Mouse (Mus musculus) heart, adult 2 months (tissue): ENCODE results near the gene Spert. TPM values are rescaled to one million over a fixed set of nuclear protein-coding genes. Genes with fewer than 3 reads are reported as not detected.

Experiments
- DNase-seq, 2 experiments: peaks; one replicate each; pipeline ENCODE4 v3.0.0; 2021
- H3K27ac ChIP-seq: fragments of 200-600 bp; 2 replicates; pipeline ENCODE4 v1.8.1; 2022
- H3K27me3 ChIP-seq: fragments of 200-500 bp; 2 replicates; pipeline ENCODE4 v1.6.1; 2012; ENCODE audit warnings: mild to moderate bottlenecking, low read length, inconsistent platforms, mixed read lengths; ENCODE audit not compliant: control insufficient read depth, insufficient read depth
- H3K36me3 ChIP-seq: fragments of 200-500 bp; 2 replicates; pipeline ENCODE4 v1.6.1; 2012; ENCODE audit warnings: low read length, inconsistent platforms; ENCODE audit not compliant: control insufficient read depth, insufficient read depth
- H3K4me1 ChIP-seq: fragments of 200-500 bp; 2 replicates; pipeline ENCODE4 v1.6.1; 2011; ENCODE audit warnings: low read length; ENCODE audit not compliant: control insufficient read depth, insufficient read depth
- H3K4me3 ChIP-seq: fragments of 200-600 bp; 2 replicates; pipeline ENCODE4 v1.8.1; 2022
- H3K79me2 ChIP-seq: fragments of 200-500 bp; replicated peaks from 2 replicates; pipeline ENCODE4 v1.6.1; 2012; ENCODE audit warnings: mild to moderate bottlenecking, inconsistent platforms, low read length, moderate library complexity, mixed read lengths; ENCODE audit not compliant: control insufficient read depth, insufficient read depth
- H3K9ac ChIP-seq: fragments of 200-500 bp; 2 replicates; pipeline ENCODE4 v1.6.1; 2012; ENCODE audit warnings: low read depth, mild to moderate bottlenecking, control low read depth, inconsistent platforms, low read length, mixed read lengths
- CTCF ChIP-seq: fragments of 200-600 bp; IDR thresholded peaks from 2 replicates; pipeline ENCODE4 v1.8.1; 2022; ENCODE audit warnings: antibody characterized with exemption, mild to moderate bottlenecking, moderate library complexity
- EP300 ChIP-seq: fragments of 200-500 bp; IDR thresholded peaks from 2 replicates; pipeline ENCODE4 v1.6.1; 2011; ENCODE audit warnings: low read depth, low read length, control low read depth; ENCODE audit not compliant: insufficient read depth
- POLR2A ChIP-seq: fragments of 200-500 bp; IDR thresholded peaks from 2 replicates; pipeline ENCODE4 v1.6.1; 2011; ENCODE audit warnings: mild to moderate bottlenecking, low read depth, low read length, control low read depth; ENCODE audit not compliant: insufficient read depth
- WGBS: fragments of 180-500 bp; shearing (Covaris S2); methylation state at CpG from one replicate; pipeline ENCODE4 v1.1.7; 2018; 5-methylcytosine and 5-hydroxymethylcytosine counted together
- intact Hi-C: fragments of 180-260 bp; cut with DNase I; formaldehyde crosslinking; loops from one replicate; pipeline ENCODE4 v1.15.1; 2025
- long read RNA-seq: library from polyadenylated mRNA; stranded (forward); transcript quantifications from one replicate; pipeline ENCODE4 v2.0.0, GENCODE M21; 2021
- polyA plus RNA-seq: library from polyadenylated mRNA; depleted of rRNA; stranded (reverse); fragments of >200 nt; gene quantifications from 2 replicates; pipeline ENCODE4 v1.2.3, GENCODE M21; 2012; rRNA removed
- total RNA-seq, 2 experiments: library from RNA; stranded (reverse); gene quantifications; 2 replicates each; pipeline ENCODE4 v1.2.3; 2021

Spert gene
- total RNA-seq (not detected), polyA plus RNA-seq (0.16 and 0.38 TPM in 2 replicates)
- long read RNA-seq, result 0 reads

- DNase-seq, result no peak
- no peaks in the 10 kb centered on the region for H3K79me2 ChIP-seq
- no peaks in the 10 kb centered on the region for H3K27me3 ChIP-seq
- intact Hi-C loops, result no loop called here
- no peak within 1 kb of the TSS for H3K4me3 ChIP-seq
- H3K4me1 ChIP-seq, result no peaks in the 10 kb centered on the region
- no peaks in the 10 kb centered on the region for H3K36me3 ChIP-seq
- no peak within 1 kb of the TSS for H3K9ac ChIP-seq
- TF ChIP-seq POLR2A (no peak), EP300 (no peak), CTCF (no peak)
- H3K27ac ChIP-seq, result no peak within 1 kb of the TSS
- 65% methylated on average over 3 of the region's 3 CpGs for WGBS
These were observed at the start of gene Spert for GRCm38 (mm10) chr14:75592978-75593377. Gene Spert, minus strand, starts transcription at chr14:75593116.

GRCm38 (mm10) chr14:75642080-75642479 lies 49.2 kb upstream of the Spert start, which contains the start of gene Erich6b:
Gene Erich6b, plus strand, starts transcription at chr14:75642259.
- no peak within 1 kb of the TSS for H3K4me3 ChIP-seq
- H3K79me2 ChIP-seq, result no peaks in the 10 kb centered on the region
- intact Hi-C loops, result no loop called here
- no peaks in the 10 kb centered on the region for H3K36me3 ChIP-seq
- 65% methylated on average over 8 of the region's 8 CpGs for WGBS
- H3K9ac ChIP-seq, result no peak within 1 kb of the TSS
- TF ChIP-seq EP300 (no peak), CTCF (no peak), POLR2A (no peak)
- H3K4me1 ChIP-seq, result no peaks in the 10 kb centered on the region
- no peak for DNase-seq
- no peak within 1 kb of the TSS for H3K27ac ChIP-seq
- no peaks in the 10 kb centered on the region for H3K27me3 ChIP-seq

GRCm38 (mm10) chr14:75641369-75641768 lies 48.5 kb upstream of the Spert start:
- H3K4me1 ChIP-seq, result no peaks in the 10 kb centered on the region
- TF ChIP-seq POLR2A (no peak), EP300 (no peak), CTCF (no peak)
- no peaks in the 10 kb centered on the region for H3K36me3 ChIP-seq
- no peak overlapping the region for H3K27ac ChIP-seq
- H3K27me3 ChIP-seq, result no peaks in the 10 kb centered on the region
- no peak overlapping the region for H3K4me3 ChIP-seq
- H3K9ac ChIP-seq, result no peak overlapping the region
- intact Hi-C loops, result no loop called here
- WGBS, result 68% methylated on average over 6 of the region's 6 CpGs
- no peak for DNase-seq
- H3K79me2 ChIP-seq, result no peaks in the 10 kb centered on the region

GRCm38 (mm10) chr14:75640846-75641245 lies 47.9 kb upstream of the Spert start:
- DNase-seq, result no peak
- no peaks in the 10 kb centered on the region for H3K27me3 ChIP-seq
- H3K4me3 ChIP-seq, result no peak overlapping the region
- TF ChIP-seq POLR2A (no peak), CTCF (peak; percentile 49)
- intact Hi-C loops, result no loop called here
- H3K4me1 ChIP-seq, result no peaks in the 10 kb centered on the region
- H3K79me2 ChIP-seq, result no peaks in the 10 kb centered on the region
- H3K36me3 ChIP-seq, result no peaks in the 10 kb centered on the region
- no peak overlapping the region for H3K27ac ChIP-seq
- H3K9ac ChIP-seq, result no peak overlapping the region
- 85% methylated on average over 2 of the region's 2 CpGs for WGBS

GRCm38 (mm10) chr14:75637641-75638040 lies 44.7 kb upstream of the Spert start:
- intact Hi-C loops, result loop anchor here (10.0 kb wide), 1 partner anchor 383 kb away; no protein-coding TSS in a partner anchor
- Histone ChIP-seq H3K36me3 (no peaks in the 10 kb centered on the region), H3K27ac (no peak overlapping the region), H3K79me2 (no peaks in the 10 kb centered on the region), H3K27me3 (no peaks in the 10 kb centered on the region), H3K4me3 (no peak overlapping the region), H3K4me1 (no peaks in the 10 kb centered on the region; the same call in 1 of the 2 replicates), H3K9ac (no peak overlapping the region)
- TF ChIP-seq CTCF, result no peak
- no peak for TF ChIP-seq POLR2A
- no peak for TF ChIP-seq EP300
- no peak for DNase-seq
- 55% methylated on average over 4 of the region's 4 CpGs for whole genome bisulfite sequencing

- TF ChIP-seq CTCF (no peak), EP300 (no peak), POLR2A (no peak)
- Histone ChIP-seq H3K4me3 (no peak overlapping the region), H3K4me1 (no peaks in the 10 kb centered on the region; the same call in 1 of the 2 replicates), H3K9ac (no peak overlapping the region), H3K36me3 (no peaks in the 10 kb centered on the region), H3K79me2 (no peaks in the 10 kb centered on the region), H3K27me3 (no peaks in the 10 kb centered on the region), H3K27ac (no peak overlapping the region)
- WGBS, result 65% methylated on average over 7 of the region's 7 CpGs
- intact Hi-C loops, result loop anchor here (10.0 kb wide), 1 partner anchor 381 kb away; no protein-coding TSS in a partner anchor
- no peak for DNase-seq
These were observed 43.2 kb upstream of the Spert start for GRCm38 (mm10) chr14:75636107-75636506.
